Mouse (Mus musculus) liver, embryonic 14.5 days (tissue): ENCODE data around the gene Naa80. TPM values are rescaled to one million over a fixed set of nuclear protein-coding genes. Genes with fewer than 3 reads are reported as not detected.
A peak's percentile ranks its signal among the peaks of the same experiment; 100 is the strongest.

Experiments
- ATAC-seq: fragments of 200-750 bp; cut with Nextera tagmentation; 2 replicates; pipeline ENCODE4 v1.8.0; 2017; ENCODE audit warnings: moderate number of reproducible peaks, mild to moderate bottlenecking, moderate library complexity; ENCODE audit not compliant: insufficient read depth
- DNase-seq, 3 experiments: peaks; one replicate each; pipeline ENCODE4 v3.0.0-alpha.2; 2012 to 2013; ENCODE audit warnings: low read depth in 3 of 3, low spot score in 3 of 3
- H3K27ac ChIP-seq: fragments of 300-500 bp; sonication (generic); 2 replicates; pipeline ENCODE4 v1.5.1; 2014; ENCODE audit warnings: moderate library complexity, mild to moderate bottlenecking, control low read depth, inconsistent platforms
- H3K27me3 ChIP-seq: fragments of 300-500 bp; sonication (generic); 2 replicates; pipeline ENCODE4 v1.6.1; 2014; ENCODE audit warnings: mild to moderate bottlenecking, low read length, moderate library complexity; ENCODE audit not compliant: control insufficient read depth, insufficient read depth
- H3K36me3 ChIP-seq: fragments of 300-500 bp; sonication (generic); replicated peaks from 2 replicates; pipeline ENCODE4 v1.6.1; 2014; ENCODE audit warnings: low read depth; ENCODE audit not compliant: control insufficient read depth, insufficient read depth
- H3K4me1 ChIP-seq, 2 experiments: fragments of 200-500 bp in 1 of 2; fragments of 300-500 bp in 1 of 2; sonication (generic) in 1 of 2; replicated peaks; 2 replicates each; pipeline ENCODE4 v1.6.1; 2012 to 2014; ENCODE audit warnings: antibody characterized with exemption in 1 of 2, inconsistent platforms in 1 of 2, low read length in 1 of 2; ENCODE audit not compliant: control insufficient read depth in 2 of 2, insufficient read depth in 2 of 2
- H3K4me2 ChIP-seq: fragments of 300-500 bp; sonication (generic); 2 replicates; pipeline ENCODE4 v1.6.1; 2014; ENCODE audit warnings: low read depth, mild to moderate bottlenecking, control low read depth, moderate library complexity
- H3K4me3 ChIP-seq, 2 experiments: fragments of 200-500 bp in 1 of 2; fragments of 300-500 bp in 1 of 2; sonication (generic) in 1 of 2; 2 replicates each; pipeline ENCODE4 v1.5.1; 2012 to 2014; ENCODE audit warnings: low read depth in 2 of 2, low read length in 2 of 2, mild to moderate bottlenecking in 2 of 2, control low read depth in 1 of 2, inconsistent platforms in 1 of 2, moderate library complexity in 1 of 2; ENCODE audit not compliant: insufficient read depth in 1 of 2
- H3K9ac ChIP-seq: fragments of 300-500 bp; sonication (generic); replicated peaks from 2 replicates; pipeline ENCODE4 v1.6.1; 2014; ENCODE audit warnings: mild to moderate bottlenecking, control low read depth, moderate library complexity
- H3K9me3 ChIP-seq: fragments of 300-500 bp; sonication (generic); 2 replicates; pipeline ENCODE4 v1.6.1; 2016; ENCODE audit warnings: low read length, mixed read lengths; ENCODE audit not compliant: control insufficient read depth
- CTCF ChIP-seq: IDR thresholded peaks from 2 replicates; pipeline ENCODE4 v1.5.1; 2016; ENCODE audit warnings: antibody characterized with exemption, low read depth, control low read depth
- EP300 ChIP-seq: IDR thresholded peaks from 2 replicates; pipeline ENCODE4 v1.6.1; 2016; ENCODE audit warnings: antibody characterized with exemption, low read depth
- WGBS: fragments of 180-500 bp; shearing (Covaris S2); extraction: QIAGEN DNeasy Blood & Tissue Kit; methylation state at CpG from one replicate; pipeline ENCODE4 v1.1.7; 2014; ENCODE audit not compliant: insufficient replicate concordance; 5-methylcytosine and 5-hydroxymethylcytosine counted together
- polyA plus RNA-seq, 2 experiments: library from polyadenylated mRNA; depleted of rRNA in 1 of 2; stranded (reverse) in 1 of 2; unstranded in 1 of 2; fragments of >200 nt; fragmentation: Nextera tagmentation in 1 of 2; extraction: Ambion mirVana in 1 of 2; gene quantifications; 2 replicates each; pipeline versions ENCODE4 v1.2.1 to v1.2.3; 2012 to 2014

The Naa80 gene
- polyA plus RNA-seq, 2 experiments = 8.9 to 11.4 TPM

- Histone ChIP-seq H3K27ac (peak within 1 kb of the TSS; percentile 53), H3K4me3 (peak within 1 kb of the TSS; percentile 53 to 58), H3K9ac (peak within 1 kb of the TSS; percentile 48), H3K27me3 (no peaks in the 10 kb centered on the region), H3K4me1 (peaks cover 31 to 43% of the 10 kb centered on the region in 2 experiments), H3K36me3 (peaks cover 10% of the 10 kb centered on the region; the same call in 1 of the 2 replicates), H3K4me2 (peak within 1 kb of the TSS; percentile 77), H3K9me3 (no peaks in the 10 kb centered on the region)
- ATAC-seq (peak; percentile 66), DNase-seq (peak; percentile 72 to 81 (median 78))
- TF ChIP-seq CTCF = no peak
- TF ChIP-seq EP300 = no peak
- 28% methylated on average over 16 of the region's 16 CpGs for WGBS
Observed at GRCm38 (mm10) chr9:107576357-107577107, 2.2 kb upstream of the Naa80 start, which contains the start of gene Hyal1. TSS of gene Hyal1 (plus strand) at chr9:107576927.

DNA sequence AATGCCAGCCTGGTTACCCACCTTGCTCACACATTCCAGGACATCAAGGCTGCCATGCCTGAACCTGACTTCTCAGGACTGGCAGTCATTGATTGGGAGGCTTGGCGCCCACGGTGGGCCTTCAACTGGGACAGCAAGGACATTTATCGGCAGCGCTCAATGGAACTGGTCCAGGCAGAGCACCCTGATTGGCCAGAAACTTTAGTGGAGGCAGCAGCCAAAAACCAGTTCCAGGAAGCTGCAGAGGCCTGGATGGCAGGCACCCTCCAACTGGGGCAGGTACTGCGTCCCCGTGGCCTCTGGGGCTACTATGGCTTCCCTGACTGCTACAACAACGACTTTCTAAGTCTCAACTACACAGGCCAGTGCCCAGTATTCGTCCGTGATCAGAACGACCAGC, 816 bp upstream of the Naa80 start:
- Histone ChIP-seq H3K9ac (no peak overlapping the region), H3K9me3 (no peaks in the 10 kb centered on the region), H3K4me3 (no peak overlapping the region), H3K27me3 (no peaks in the 10 kb centered on the region), H3K4me2 (peak overlapping the region; percentile 77; the same call in 1 of the 2 replicates), H3K27ac (no peak overlapping the region), H3K36me3 (peaks cover 3% of the 10 kb centered on the region; the same call in 1 of the 2 replicates), H3K4me1 (peaks cover 26 to 42% of the 10 kb centered on the region in 2 experiments)
- 89% methylated on average over 10 of the region's 10 CpGs for WGBS
- DNase-seq = no peak
- no peak for ATAC-seq
- TF ChIP-seq CTCF = no peak
- TF ChIP-seq EP300 = no peak

- no peak for DNase-seq
- peak overlapping the region; percentile 96 for H3K27ac ChIP-seq
Observed at GRCm38 (mm10) chr9:107579023-107579900, 575 bp downstream of the Naa80 start.

GRCm38 (mm10) chr9:107580501-107581317, 2.0 kb downstream of the Naa80 start, which contains the start of gene Hyal3:
TSS of gene Hyal3 (plus strand) at chr9:107580818.
- peaks cover 25 to 39% of the 10 kb centered on the region in 2 experiments for H3K4me1 ChIP-seq
- 1% methylated on average over 32 of the region's 32 CpGs for WGBS
- no peaks in the 10 kb centered on the region; the same call in 1 of the 2 replicates for H3K36me3 ChIP-seq
- peak within 1 kb of the TSS; percentile 72 to 86 for H3K4me3 ChIP-seq
- H3K27me3 ChIP-seq = no peaks in the 10 kb centered on the region
- TF ChIP-seq CTCF (no peak), EP300 (peak; percentile 11; the same call in 1 of the 2 replicates)
- peak within 1 kb of the TSS; percentile 96 for H3K27ac ChIP-seq
- H3K4me2 ChIP-seq = peak within 1 kb of the TSS; percentile 100
- DNase-seq = peak; percentile 82 to 87 (median 84)
- ATAC-seq = peak; percentile 79
- H3K9ac ChIP-seq = peak within 1 kb of the TSS; percentile 92
- no peaks in the 10 kb centered on the region for H3K9me3 ChIP-seq

More at GRCm38 (mm10) chr9:107579023-107579900, 575 bp downstream of the Naa80 start:
- no peak for ATAC-seq
- no peak overlapping the region for H3K4me3 ChIP-seq
- H3K9me3 ChIP-seq = no peaks in the 10 kb centered on the region
- no peaks in the 10 kb centered on the region; the same call in 1 of the 2 replicates for H3K36me3 ChIP-seq
- H3K4me1 ChIP-seq = peaks cover 26 to 39% of the 10 kb centered on the region in 2 experiments
- no peak overlapping the region for H3K9ac ChIP-seq
- H3K4me2 ChIP-seq = no peak overlapping the region
- WGBS = 87% methylated on average over 14 of the region's 14 CpGs
- no peaks in the 10 kb centered on the region for H3K27me3 ChIP-seq
- TF ChIP-seq CTCF (no peak), EP300 (no peak)
